Mouse (Mus musculus): ENCODE data around the gene Psg16.
A peak's percentile ranks its signal among the peaks of the same experiment; 100 is the strongest.

DNA sequence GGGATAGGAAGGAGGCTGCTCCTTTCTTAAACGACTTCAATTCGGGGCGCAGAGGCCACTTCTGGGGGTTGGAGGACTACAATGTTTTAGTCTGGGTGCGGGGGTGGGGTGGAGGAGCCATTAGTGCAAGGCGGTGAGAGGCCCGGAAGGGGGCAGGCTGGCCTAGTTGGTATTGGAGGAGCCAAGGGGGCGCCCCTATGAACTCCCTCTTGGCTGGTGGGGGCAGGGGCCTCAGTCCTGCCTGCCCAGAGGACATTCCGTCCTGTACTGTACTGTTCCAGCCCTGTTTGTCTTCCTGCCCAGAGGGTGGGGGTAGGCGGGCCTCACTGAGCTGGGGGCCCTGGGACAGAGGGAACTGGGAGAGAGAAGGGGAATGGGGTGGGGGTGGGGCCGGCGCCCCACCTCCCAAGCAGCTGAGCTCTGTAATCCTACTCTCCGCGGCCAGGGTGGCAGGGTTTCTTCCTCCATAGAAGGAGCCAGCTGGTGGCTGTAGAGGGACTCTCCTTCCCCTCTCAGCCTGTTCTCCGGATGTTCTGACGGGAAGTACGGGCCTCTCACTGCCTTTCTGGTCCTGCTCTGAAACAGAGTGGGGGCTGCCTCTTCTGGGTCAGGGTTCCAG is 15.7 kb upstream of the Psg16 start:
- TF ChIP-seq NRF1 (IDR thresholded peaks at IDR 0.05; ENCODE audit: low read depth, low read length), result no peak
- peak; percentile 71; the same call in 1 of the 2 replicates for TF ChIP-seq BHLHE40 (IDR thresholded peaks at IDR 0.05; ENCODE audit: low read depth, low read length)
- peak; percentile 48 for TF ChIP-seq POLR2A (IDR thresholded peaks at IDR 0.05; ENCODE audit: low read depth, low read length)
- peak; percentile 33; the same call in 1 of the 2 replicates for TF ChIP-seq HCFC1 (IDR thresholded peaks at IDR 0.05; ENCODE audit: low read depth, low read length)
- TF ChIP-seq GABPA (IDR thresholded peaks at IDR 0.05; ENCODE audit: insufficient replicate concordance, low read depth, low read length), result no peak
- no peak; the same call in 1 of the 2 replicates for TF ChIP-seq ELF1 (IDR thresholded peaks at IDR 0.05; ENCODE audit: low read depth, low read length)
